Mouse (Mus musculus): ENCODE measurements around the gene Slco3a1.

Gene Slco3a1

DNA sequence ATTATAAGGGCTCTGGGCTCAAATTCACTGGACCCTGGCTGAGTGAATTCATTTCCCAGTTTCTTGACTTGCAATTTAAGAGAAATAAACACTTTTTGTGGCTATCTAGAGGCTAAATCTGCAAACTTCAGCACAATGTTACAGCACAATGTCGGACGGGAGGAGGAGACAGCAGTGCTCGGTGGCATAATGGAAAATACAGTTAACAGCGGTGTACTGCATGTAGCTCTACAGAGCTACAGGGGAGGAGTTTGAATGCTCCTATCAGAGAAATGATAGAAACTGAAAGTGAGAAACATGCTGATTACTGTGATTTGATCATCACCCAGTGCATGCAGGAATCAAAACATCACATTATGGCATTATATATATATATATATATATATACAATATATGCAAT, 68.5 kb downstream of the Slco3a1 start:
- no peak for DNase-seq (ENCODE audit: low spot score in 2 of 2)

- DNase-seq (ENCODE audit: low spot score in 2 of 2), result no peak
These were observed 68.9 kb downstream of the Slco3a1 start for GRCm38 (mm10) chr7:74485669-74486068.

DNA sequence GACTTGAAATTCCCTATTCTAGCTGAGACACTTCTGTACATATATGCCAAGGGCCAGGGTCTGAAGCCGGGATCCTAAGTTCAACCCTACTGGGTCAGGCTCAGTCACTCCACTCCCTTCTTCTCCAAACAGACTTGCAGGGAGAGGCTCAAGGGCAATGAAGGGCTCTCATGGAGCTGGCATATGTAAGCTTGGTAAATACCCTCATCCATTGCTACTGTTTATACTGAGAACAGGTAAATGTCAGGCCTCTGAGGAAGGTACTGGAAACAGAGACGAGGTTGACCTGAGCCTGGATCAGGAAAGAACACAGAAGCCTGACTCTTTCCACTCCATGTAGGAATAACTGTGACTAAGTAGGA, 70.6 kb downstream of the Slco3a1 start:
- no peak for DNase-seq (ENCODE audit: low spot score in 2 of 2)

- no peak for DNase-seq (ENCODE audit: low spot score in 2 of 2)
These were observed 71.1 kb downstream of the Slco3a1 start for GRCm38 (mm10) chr7:74483294-74484023.

- DNase-seq (ENCODE audit: low spot score in 2 of 2), result no peak
These were observed 82.8 kb downstream of the Slco3a1 start for GRCm38 (mm10) chr7:74471740-74472139.

DNA sequence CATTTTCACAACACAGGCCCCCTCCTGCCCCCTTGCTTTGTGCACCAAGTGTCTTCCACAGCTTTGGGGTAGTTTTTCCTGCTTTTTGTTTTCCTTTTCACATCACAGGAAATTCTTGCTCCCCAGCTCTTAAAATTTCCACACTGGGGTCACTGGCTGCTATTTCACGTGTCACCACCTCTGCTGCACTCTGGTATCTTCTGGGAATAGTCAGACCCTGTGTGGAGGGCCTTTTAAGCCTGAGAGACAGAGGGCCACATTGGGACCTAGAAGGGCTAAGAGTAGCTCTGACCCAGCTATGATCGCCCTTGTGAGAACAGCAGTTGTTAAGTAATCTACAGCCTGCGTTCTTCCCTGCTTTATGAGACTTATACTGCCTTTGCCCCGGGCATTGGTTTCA, 87.7 kb downstream of the Slco3a1 start:
- DNase-seq (ENCODE audit: low spot score in 2 of 2), result no peak

GRCm38 (mm10) chr7:74464638-74465037, 89.9 kb downstream of the Slco3a1 start:
- no peak for DNase-seq (ENCODE audit: low spot score in 2 of 2)

- DNase-seq (ENCODE audit: low spot score in 2 of 2), result no peak
These were observed 92.1 kb downstream of the Slco3a1 start for GRCm38 (mm10) chr7:74462451-74462850.

DNA sequence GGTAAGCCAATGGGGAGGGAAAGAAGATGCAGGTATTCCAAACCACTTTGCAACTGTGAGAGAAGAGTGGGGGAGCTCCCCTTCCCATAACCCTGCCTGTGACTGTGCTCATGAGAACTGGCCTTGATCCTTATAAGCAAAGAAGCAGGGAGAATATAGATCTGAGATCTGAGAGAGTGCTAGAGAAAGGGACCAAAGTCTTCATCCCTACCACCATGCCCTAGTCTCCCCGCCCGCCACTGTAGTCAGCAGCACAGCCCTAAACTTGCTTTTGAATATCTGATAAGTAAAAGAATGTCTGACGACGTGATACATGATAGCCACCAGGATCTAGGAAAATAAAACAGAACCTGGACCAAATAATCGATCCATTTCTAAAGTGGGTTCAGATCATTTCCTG, 92.8 kb downstream of the Slco3a1 start:
- no peak for DNase-seq (ENCODE audit: low spot score in 2 of 2)

DNA sequence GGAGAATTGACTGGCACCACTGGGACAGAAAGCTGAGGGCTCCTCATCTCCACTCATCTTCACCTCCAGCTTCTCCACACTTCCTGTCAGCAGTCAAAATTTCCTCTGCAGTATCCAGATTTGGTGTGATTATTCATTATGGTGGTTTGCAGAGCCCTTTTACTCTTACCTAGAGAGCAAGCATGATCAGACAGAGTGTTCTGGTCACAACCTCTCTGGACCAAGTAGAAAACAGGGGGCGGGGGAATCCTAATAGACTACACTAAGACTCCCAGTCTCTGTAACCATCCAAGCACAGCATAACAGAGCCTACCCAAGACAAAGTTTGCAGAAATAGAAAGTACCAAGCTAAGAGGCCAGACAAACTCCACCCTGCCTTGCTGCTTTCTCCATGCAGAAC, 93.4 kb downstream of the Slco3a1 start:
- DNase-seq (ENCODE audit: low spot score in 2 of 2), result no peak

DNA sequence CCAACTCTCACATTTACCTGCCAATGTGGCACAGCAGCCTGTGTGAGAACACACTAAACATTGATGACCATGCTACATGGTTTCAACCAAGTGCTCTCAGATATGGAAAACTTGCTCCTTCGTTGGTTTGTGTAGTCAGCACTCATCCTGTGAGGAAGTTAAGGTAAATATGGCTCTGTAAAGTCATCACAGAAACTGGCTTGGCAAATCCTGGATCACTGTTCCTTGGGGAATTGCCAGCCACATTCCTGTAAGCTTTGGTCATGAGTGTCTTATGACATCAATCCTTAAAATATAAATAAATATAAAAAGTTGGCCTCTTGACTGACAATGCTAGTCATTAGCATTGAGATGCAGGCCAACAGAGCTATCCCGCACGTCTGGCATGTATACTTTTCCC, 94.8 kb downstream of the Slco3a1 start:
- no peak for DNase-seq (ENCODE audit: low spot score in 2 of 2)

DNA sequence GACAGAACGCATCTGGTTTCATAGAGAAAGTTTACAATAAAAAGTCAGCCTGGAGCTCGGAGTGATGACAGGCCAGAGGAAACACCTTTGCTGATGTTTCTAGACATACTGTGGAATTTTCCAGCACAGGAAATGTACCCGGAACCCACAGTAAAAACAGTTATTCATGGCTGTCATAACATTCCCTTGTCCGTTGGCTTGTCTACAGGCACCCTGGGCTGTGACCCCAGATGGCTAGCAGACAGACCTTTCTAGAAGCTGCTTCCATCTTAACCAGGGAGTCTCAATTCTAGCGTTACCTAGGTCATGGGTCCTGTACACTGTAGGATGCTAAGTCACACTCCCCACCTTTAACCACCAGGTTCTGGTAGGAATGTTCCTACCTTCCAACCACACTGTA, 95.3 kb downstream of the Slco3a1 start:
- no peak for DNase-seq (ENCODE audit: low spot score in 2 of 2)

DNA sequence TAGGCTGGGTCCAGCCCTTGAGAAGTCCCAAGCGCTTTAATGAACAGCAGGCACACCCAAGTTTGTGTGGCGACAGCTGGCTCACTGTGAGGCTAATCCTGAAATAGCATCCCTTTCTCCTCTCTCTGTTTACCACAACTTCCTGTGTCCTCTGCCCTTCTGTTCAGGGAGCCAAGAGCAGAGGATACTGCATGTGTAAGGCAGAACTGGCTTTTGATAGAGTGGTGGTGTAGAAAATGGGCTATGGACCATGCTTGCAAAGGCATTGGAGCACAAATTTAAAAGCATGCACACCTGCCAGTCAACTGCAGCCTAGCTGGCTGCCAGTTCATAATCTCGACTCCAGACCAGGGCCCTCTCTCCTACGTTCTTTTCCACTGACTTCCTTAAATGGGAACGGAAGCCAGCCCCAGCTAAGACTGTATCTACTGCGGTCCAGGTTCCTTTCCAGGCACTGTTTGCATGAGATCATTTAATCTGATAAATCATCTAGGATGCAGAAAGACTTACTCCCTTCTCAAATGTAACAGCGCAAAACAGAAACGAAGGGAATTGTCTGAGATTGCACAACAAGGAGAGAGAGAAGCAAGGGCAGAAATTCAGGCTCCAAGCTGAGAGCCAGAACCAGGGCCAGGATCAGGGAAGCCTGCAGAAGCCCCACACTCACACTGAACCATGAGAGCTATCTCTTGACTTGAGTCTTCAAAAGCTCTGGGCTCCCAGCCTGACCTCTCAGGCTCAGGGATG, 95.9 kb downstream of the Slco3a1 start:
- DNase-seq (ENCODE audit: low spot score in 2 of 2), result no peak

DNA sequence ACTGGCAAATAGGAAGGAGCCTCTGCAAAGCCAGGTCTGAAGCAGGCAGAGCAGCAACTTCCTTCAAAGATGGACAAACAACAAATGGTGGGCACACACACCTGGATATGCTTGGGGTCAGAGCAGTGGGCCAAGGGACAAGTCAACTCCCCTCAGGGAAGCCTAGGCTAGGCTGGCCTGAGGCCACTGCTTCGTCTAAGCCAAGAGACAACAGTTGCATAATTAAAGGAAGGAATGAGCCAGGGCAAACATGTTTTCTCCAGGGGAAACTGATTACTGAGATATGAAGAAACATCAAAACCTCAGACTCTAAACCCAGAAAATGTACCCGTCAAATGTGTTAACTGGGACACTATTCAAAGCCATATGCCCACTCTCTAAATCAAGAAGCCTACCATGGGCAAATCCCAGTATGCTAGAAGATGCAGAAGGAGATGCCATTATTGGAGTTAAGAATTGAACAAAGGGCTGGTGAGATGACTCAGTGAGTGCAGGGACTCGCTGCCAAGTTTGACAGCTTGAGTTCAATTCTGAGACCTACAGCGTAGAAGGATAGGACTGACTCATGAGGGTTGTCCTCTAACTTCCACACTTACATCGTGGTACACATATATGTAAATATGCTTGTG, 97.1 kb downstream of the Slco3a1 start:
- no peak for DNase-seq (ENCODE audit: low spot score in 2 of 2)

- DNase-seq (ENCODE audit: low spot score in 2 of 2), result no peak
These were observed 97.8 kb downstream of the Slco3a1 start for GRCm38 (mm10) chr7:74456781-74457180.

DNA sequence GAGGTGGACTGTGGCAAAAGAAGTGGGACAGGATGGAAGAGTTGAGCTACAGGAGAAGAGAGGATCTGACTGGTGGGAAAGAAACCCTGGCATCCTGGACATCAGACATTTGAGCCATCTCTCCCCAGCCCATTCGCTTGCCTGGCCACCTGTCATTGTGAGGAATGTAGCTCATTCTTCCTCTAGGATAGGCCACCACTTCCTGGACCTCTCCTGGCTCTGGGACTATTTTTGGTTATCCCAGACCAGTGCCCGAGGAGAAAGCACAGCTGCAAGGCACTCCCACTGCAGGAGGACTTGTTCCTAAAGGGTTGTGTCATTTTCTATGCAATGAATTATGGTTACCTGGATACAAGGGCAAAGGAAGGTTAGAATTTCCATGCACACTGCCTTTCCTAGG, 103.5 kb downstream of the Slco3a1 start:
- DNase-seq (ENCODE audit: low spot score in 2 of 2), result no peak

DNA sequence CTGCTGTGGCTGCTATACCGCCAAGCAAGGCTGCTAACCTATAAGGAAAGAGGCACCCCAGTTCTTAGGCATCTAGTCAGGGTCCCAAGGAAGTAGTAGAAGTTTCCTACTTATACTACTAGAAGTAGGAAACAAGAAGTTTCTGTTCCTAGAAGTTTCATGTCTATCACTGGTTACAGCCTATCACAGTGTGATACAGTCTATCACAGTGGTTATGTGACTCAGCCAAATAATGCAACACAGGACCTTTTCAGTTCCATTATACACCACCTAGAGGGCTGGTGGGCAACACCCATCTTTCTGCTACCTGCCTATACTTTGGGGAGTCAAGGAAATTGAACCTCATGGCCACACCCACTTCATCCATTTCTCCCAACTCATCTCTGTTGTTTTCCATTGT, 104.8 kb downstream of the Slco3a1 start:
- DNase-seq (ENCODE audit: low spot score in 2 of 2), result no peak

- no peak for DNase-seq (ENCODE audit: low spot score in 2 of 2)
These were observed 106.8 kb downstream of the Slco3a1 start for GRCm38 (mm10) chr7:74447781-74448180.

GRCm38 (mm10) chr7:74445148-74445547, 109.4 kb downstream of the Slco3a1 start:
- DNase-seq (ENCODE audit: low spot score in 2 of 2), result no peak

- DNase-seq (ENCODE audit: low spot score in 2 of 2), result no peak
These were observed 112.2 kb downstream of the Slco3a1 start for GRCm38 (mm10) chr7:74442380-74442779.

- DNase-seq (ENCODE audit: low spot score in 2 of 2), result no peak
These were observed 117.0 kb downstream of the Slco3a1 start for GRCm38 (mm10) chr7:74437534-74437933.

DNA sequence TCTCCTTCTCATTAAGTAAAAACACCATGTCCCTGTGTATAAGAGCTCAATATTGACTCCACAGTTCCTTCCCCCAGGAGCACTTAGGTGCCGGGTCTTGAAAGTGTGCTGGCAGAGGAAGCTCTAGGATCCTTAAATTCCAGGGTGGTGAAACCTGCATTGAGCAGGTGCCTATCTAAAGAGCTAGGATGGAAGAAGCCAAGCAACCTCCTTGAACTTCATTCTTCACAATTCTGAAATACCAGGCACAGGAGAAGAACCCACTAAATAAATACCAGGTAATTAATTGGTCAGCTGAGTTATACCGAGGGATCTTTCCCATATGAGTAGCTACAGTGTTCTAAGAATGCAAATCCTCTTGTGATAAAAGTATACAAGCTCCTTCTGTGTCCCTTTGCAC, 117.9 kb downstream of the Slco3a1 start:
- no peak for DNase-seq (ENCODE audit: low spot score in 2 of 2)

DNA sequence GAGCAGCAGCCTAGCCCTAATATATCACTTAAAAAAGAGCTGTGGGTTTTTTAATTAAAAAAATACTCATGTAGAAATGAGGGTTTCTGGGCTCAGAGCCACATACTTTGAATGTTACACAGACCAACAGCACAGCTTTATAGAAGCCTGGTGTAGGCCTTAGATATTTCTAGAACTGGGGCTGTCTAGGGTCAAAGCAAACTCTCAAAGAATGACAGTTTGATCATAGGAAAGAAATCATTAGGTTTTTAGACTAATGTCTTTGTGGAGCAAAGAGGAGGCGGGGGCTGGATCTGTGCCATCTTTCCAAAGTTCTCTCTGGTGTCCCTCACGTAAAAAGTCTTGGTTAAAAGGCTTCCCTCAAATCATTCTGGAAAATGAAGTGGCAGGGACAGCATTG, 121.6 kb downstream of the Slco3a1 start:
- no peak for DNase-seq (ENCODE audit: low spot score in 2 of 2)
